ENCODE assay signal across 22 mouse cellular contexts in the genomic region with DNA sequence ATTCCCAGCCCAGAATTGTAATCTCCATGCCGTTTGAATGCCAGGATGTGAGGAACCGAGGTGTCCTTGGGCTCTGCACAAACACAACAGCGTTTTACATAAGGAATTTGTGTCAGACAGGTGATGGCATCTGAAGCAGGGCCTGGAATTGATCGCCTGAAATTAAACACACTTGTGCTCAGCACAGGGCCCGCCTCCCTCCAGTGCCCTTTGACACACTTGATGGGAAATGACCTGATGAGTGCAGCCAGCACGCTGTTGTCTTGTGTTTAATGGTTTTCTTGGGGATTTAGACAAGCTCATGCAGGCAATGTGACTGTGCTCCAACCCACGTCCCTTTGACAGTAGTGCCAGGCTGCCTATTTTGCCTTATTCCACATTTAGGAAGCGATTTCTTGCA. TPM values are rescaled to one million over a fixed set of nuclear protein-coding genes. Genes with fewer than 3 reads are reported as not detected.
"Had no signal": no experiment of that assay in that cellular context is flagged by ENCODE, and none has a peak within 500 bp of the region (broad histone marks: within the 10 kb centered on the region; RNA-seq: fewer than 3 reads in every experiment).

No protein-coding gene starts in this region.

- DNase-seq: lung, embryonic 14.5 days; lung, postnatal 10 days; lung, postnatal 4 days; midbrain, embryonic 14.5 days; retina, postnatal 1 day; right cerebral cortex, adult 18-20 months; right cerebral cortex, postnatal 25 days; right cerebral cortex, postnatal 4 days; spleen, adult 18-20 months; thymus, adult 18-20 months; thymus, postnatal 14 days; thymus, postnatal 36 days had no signal

- H3K4me3 ChIP-seq: midbrain, embryonic 10.5 days; midbrain, embryonic 12.5 days; myocyte; neural tube, embryonic 13.5 days; neural tube, embryonic 15.5 days had no signal

- H3K9ac ChIP-seq: lung, embryonic 14.5 days; midbrain, embryonic 12.5 days; neural tube, embryonic 13.5 days; neural tube, embryonic 15.5 days had no signal

- H3K27ac ChIP-seq: midbrain, embryonic 10.5 days; midbrain, embryonic 12.5 days; neural tube, embryonic 13.5 days; neural tube, embryonic 15.5 days had no signal

- H3K9me3 ChIP-seq: midbrain, embryonic 10.5 days; midbrain, embryonic 12.5 days; neural tube, embryonic 13.5 days; neural tube, embryonic 15.5 days had no signal

- ATAC-seq: midbrain, embryonic 16.5 days had no signal

- H3K4me1 ChIP-seq: neural tube, embryonic 15.5 days had no signal

- H3K27me3 ChIP-seq: neural tube, embryonic 13.5 days; neural tube, embryonic 15.5 days had no signal

- H3K4me2 ChIP-seq: lung, embryonic 14.5 days; midbrain, embryonic 12.5 days; neural tube, embryonic 13.5 days; neural tube, embryonic 15.5 days had no signal

- H3K36me3 ChIP-seq: midbrain, embryonic 10.5 days; midbrain, embryonic 12.5 days; neural tube, embryonic 13.5 days; neural tube, embryonic 15.5 days had no signal

RNA-seq across cellular contexts. Expression of gene Gm11985, which starts 0.9 kb away (rescaled TPM):
- polyA plus RNA-seq: lung, embryonic 14.5 days; midbrain, embryonic 10.5 days; midbrain, embryonic 12.5 days; midbrain, embryonic 14.5 days; midbrain, embryonic 16.5 days; myocyte; neural tube, embryonic 11.5 days; neural tube, embryonic 13.5 days; neural tube, embryonic 15.5 days; small intestine, adult 2 months; stomach, embryonic 16.5 days; thymus, postnatal 0 days had no signal

RNA-seq across cellular contexts. Expression of gene Igfbp1, which starts 10.1 kb away (rescaled TPM):
- polyA plus RNA-seq: myocyte had no signal
